Comparison of ENCODE assay signal across 14 mouse cellular contexts in genomic region chr1:81520420-81521273, GRCm38 (mm10).
DNase-seq lines count a peak whose midpoint lies in the region; ATAC-seq and TF ChIP-seq lines count a peak whose summit lies in the region.
"Had no signal": no experiment of that assay in that cellular context is flagged by ENCODE, and none has a peak within 500 bp of the region (broad histone marks: within the 10 kb centered on the region; RNA-seq: fewer than 3 reads in every experiment).

No protein-coding gene starts in this region.

- peaks cover 17% of the 10 kb centered on the region for H3K4me1 ChIP-seq in lung, embryonic 15.5 days
- H3K4me1 ChIP-seq in lung, adult 2 months (ENCODE audit: control insufficient read depth, insufficient read depth, low read length), result no peaks in the 10 kb centered on the region
- H3K4me1 ChIP-seq in hindbrain, embryonic 10.5 days (replicated peaks), result peaks cover 23% of the 10 kb centered on the region
- peaks cover 19% of the 10 kb centered on the region; the same call in 1 of the 2 replicates for H3K4me1 ChIP-seq in neural tube, embryonic 12.5 days

- no peak overlapping the region for H3K9ac ChIP-seq in lung, embryonic 15.5 days
- no peak overlapping the region for H3K9ac ChIP-seq in neural tube, embryonic 12.5 days
- H3K9ac ChIP-seq: limb, embryonic 13.5 days had no signal

- no peaks in the 10 kb centered on the region for H3K36me3 ChIP-seq in lung, embryonic 15.5 days
- H3K36me3 ChIP-seq in hindbrain, embryonic 10.5 days, result no peaks in the 10 kb centered on the region
- H3K36me3 ChIP-seq in neural tube, embryonic 12.5 days, result no peaks in the 10 kb centered on the region
- H3K36me3 ChIP-seq: limb, embryonic 13.5 days had no signal

- TF ChIP-seq CTCF in lung, adult 2 months (IDR thresholded peaks at IDR 0.05; ENCODE audit: insufficient read depth, low read length), result no peak

- H3K4me3 ChIP-seq in lung, embryonic 15.5 days, result no peak overlapping the region
- no peak overlapping the region for H3K4me3 ChIP-seq in lung, adult 2 months (replicated peaks; ENCODE audit: extremely low read depth, low read depth, low read length)
- H3K4me3 ChIP-seq in hindbrain, embryonic 10.5 days, result no peak overlapping the region
- H3K4me3 ChIP-seq in neural tube, embryonic 12.5 days, result no peak overlapping the region
- H3K4me3 ChIP-seq: limb, embryonic 13.5 days had no signal

- H3K9me3 ChIP-seq in lung, embryonic 15.5 days, result no peaks in the 10 kb centered on the region
- no peaks in the 10 kb centered on the region for H3K9me3 ChIP-seq in hindbrain, embryonic 10.5 days
- no peaks in the 10 kb centered on the region for H3K9me3 ChIP-seq in neural tube, embryonic 12.5 days
- H3K9me3 ChIP-seq: limb, embryonic 13.5 days had no signal

- TF ChIP-seq POLR2A in lung, adult 2 months (IDR thresholded peaks at IDR 0.05; ENCODE audit: borderline replicate concordance, extremely low read depth, low read depth, low read length), result no peak

- H3K27me3 ChIP-seq in lung, embryonic 15.5 days, result no peaks in the 10 kb centered on the region
- H3K27me3 ChIP-seq in hindbrain, embryonic 10.5 days (ENCODE audit: insufficient read depth, poor library complexity, severe bottlenecking), result no peaks in the 10 kb centered on the region
- no peaks in the 10 kb centered on the region for H3K27me3 ChIP-seq in neural tube, embryonic 12.5 days (replicated peaks)
- H3K27me3 ChIP-seq: limb, embryonic 13.5 days; Patski had no signal

- WGBS in lung, embryonic 15.5 days, result 21% methylated on average over 9 of the region's 9 CpGs
- whole genome bisulfite sequencing in lung, adult 2 months, result 51% methylated on average over 9 of the region's 9 CpGs
- 61% methylated on average over 9 of the region's 9 CpGs for WGBS in hindbrain, embryonic 10.5 days
- 30% methylated on average over 9 of the region's 9 CpGs for WGBS in neural tube, embryonic 12.5 days

- ATAC-seq in lung, embryonic 15.5 days (ENCODE audit: borderline replicate concordance, extremely low read depth, low FRiP score, low TSS enrichment), result peak; percentile 49; the same call in 1 of the 2 replicates
- ATAC-seq in neural tube, embryonic 12.5 days (ENCODE audit: low FRiP score, low read depth), result peak; percentile 79
- ATAC-seq: Patski had no signal

- no peak overlapping the region for H3K4me2 ChIP-seq in lung, embryonic 15.5 days
- H3K4me2 ChIP-seq in neural tube, embryonic 12.5 days (replicated peaks), result no peak overlapping the region
- H3K4me2 ChIP-seq: limb, embryonic 13.5 days had no signal

- peak overlapping the region; percentile 9 for H3K27ac ChIP-seq in lung, embryonic 15.5 days
- peak overlapping the region; percentile 68; the same call in 1 of the 2 replicates for H3K27ac ChIP-seq in hindbrain, embryonic 10.5 days
- no peak overlapping the region for H3K27ac ChIP-seq in neural tube, embryonic 12.5 days
- H3K27ac ChIP-seq: limb, embryonic 13.5 days had no signal

- intact Hi-C loops in heart, postnatal 25 days (cut with DNase I), result no loop called here

- no peak for DNase-seq in lung, adult 2 months
- DNase-seq in embryo, embryonic 9.5 days (ENCODE audit: extremely low spot score), result peak; percentile 31
- DNase-seq in hindbrain, embryonic 10.5 days (ENCODE audit: low spot score), result no peak
- DNase-seq in heart, postnatal 25 days (ENCODE audit: low spot score), result no peak
- DNase-seq in cerebellum, postnatal 14 days, result no peak
- no peak for DNase-seq in ovary, postnatal 14 days (ENCODE audit: low spot score)
- DNase-seq: heart, adult 18-20 months; heart, postnatal 4 days; lung, postnatal 4 days; right cerebral cortex, postnatal 4 days had no signal
